Mouse (Mus musculus): Measurements from ENCODE around the gene Mfsd9. TPM values are rescaled to one million over a fixed set of nuclear protein-coding genes. Genes with fewer than 3 reads are reported as not detected.
"Not testable (repeated sequence)": the region's sequence is repeated elsewhere in the genome, so short reads cannot be mapped to it uniquely, and the experiment has no call there.

Mfsd9 gene
- polyA plus RNA-seq, 1 experiment: 10.9 TPM

DNA sequence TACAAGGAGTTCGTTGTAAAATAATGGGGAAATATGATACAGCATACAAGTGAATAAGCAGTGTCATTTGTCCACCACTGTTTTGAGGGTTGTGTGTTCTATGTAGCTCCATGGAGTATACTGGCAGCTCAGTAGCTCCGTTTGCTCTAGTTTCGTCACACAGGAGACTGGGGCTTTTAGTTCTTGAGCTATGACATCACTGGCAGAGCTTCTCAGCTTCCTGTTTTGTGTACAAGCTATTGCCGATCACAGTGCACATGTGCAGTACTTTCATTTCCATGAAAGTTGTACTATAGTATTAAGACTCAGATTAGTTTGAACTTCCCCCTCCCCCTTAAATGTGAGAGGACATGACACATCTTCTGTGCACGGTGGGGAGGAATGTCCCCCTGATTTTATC lies 44.4 kb downstream of the Mfsd9 start:
- no peaks in the 10 kb centered on the region for H3K27me3 ChIP-seq (replicated peaks; ENCODE audit: control insufficient read depth, insufficient read depth, low read length)
- no peaks in the 10 kb centered on the region for H3K36me3 ChIP-seq (ENCODE audit: control insufficient read depth, insufficient read depth, low read length)
- no peak overlapping the region for H3K27ac ChIP-seq (ENCODE audit: insufficient read depth, low read depth, low read length)
- TF ChIP-seq POLR2A (IDR thresholded peaks at IDR 0.05; ENCODE audit: low read depth, low read length): no peak
- no peak for TF ChIP-seq CTCF (conservative IDR thresholded peaks at IDR 0.05; ENCODE audit: insufficient read depth, insufficient read length, low read depth, low read length)
- H3K4me3 ChIP-seq (ENCODE audit: insufficient read depth, low read depth, low read length): no peak overlapping the region
- DNase-seq: no peak
- H3K4me1 ChIP-seq (ENCODE audit: control insufficient read depth, insufficient read depth, low read length): no peaks in the 10 kb centered on the region
- WGBS: 70% methylated on average over 5 of the region's 5 CpGs

DNA sequence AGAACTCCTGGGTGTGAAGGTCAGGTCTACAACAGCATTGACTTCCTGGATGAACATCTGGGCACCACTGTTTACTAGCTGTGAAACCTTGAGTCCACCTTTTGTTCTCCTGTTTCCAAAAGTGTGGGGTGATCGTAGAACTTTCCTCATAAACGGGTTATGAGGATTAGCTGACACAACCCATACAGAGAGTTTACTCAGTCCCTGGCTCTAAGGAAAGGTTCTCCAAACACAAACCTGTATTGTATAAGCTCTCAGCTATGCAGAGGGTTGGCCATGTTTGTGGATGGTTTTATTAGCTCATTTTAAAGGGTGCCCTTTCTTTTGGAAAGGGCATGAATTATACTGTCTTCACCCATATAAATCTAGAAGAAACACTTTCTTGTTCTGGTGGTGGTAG lies 49.7 kb downstream of the Mfsd9 start:
- TF ChIP-seq POLR2A (IDR thresholded peaks at IDR 0.05; ENCODE audit: low read depth, low read length) (no peak), CTCF (conservative IDR thresholded peaks at IDR 0.05; ENCODE audit: insufficient read depth, insufficient read length, low read depth, low read length) (no peak)
- H3K36me3 ChIP-seq (ENCODE audit: control insufficient read depth, insufficient read depth, low read length): no peaks in the 10 kb centered on the region
- H3K27ac ChIP-seq (ENCODE audit: insufficient read depth, low read depth, low read length): no peak overlapping the region
- no peaks in the 10 kb centered on the region for H3K27me3 ChIP-seq (replicated peaks; ENCODE audit: control insufficient read depth, insufficient read depth, low read length)
- WGBS: 80% methylated on average over 2 of the region's 2 CpGs
- H3K4me3 ChIP-seq (ENCODE audit: insufficient read depth, low read depth, low read length): no peak overlapping the region
- no peaks in the 10 kb centered on the region for H3K4me1 ChIP-seq (ENCODE audit: control insufficient read depth, insufficient read depth, low read length)
- no peak for DNase-seq

DNA sequence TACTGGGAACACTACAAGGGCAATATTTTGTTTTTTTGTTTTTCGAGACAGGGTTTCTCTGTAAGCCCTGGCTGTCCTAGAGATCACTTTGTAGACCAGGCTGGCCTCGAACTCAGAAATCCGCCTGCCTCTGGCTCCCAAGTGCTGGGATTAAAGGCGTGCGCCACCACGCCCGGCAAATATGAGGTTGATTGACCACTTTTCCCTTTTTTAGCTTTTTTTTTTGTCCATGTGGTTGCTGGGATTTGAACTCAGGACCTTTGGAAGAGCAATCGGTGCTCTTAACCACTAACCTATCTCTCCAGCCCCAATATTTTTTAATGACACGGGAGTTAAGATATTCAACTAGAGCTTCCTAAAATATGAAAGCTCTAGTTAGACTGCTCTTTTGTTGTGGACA lies 52.2 kb downstream of the Mfsd9 start:
- not testable (repeated sequence) for H3K36me3 ChIP-seq (ENCODE audit: control insufficient read depth, insufficient read depth, low read length); DNase-seq; H3K4me1 ChIP-seq (ENCODE audit: control insufficient read depth, insufficient read depth, low read length); H3K27ac ChIP-seq (ENCODE audit: insufficient read depth, low read depth, low read length); H3K27me3 ChIP-seq (replicated peaks; ENCODE audit: control insufficient read depth, insufficient read depth, low read length); H3K4me3 ChIP-seq (ENCODE audit: insufficient read depth, low read depth, low read length)
- 96% methylated on average over 9 of the region's 9 CpGs for WGBS

- TF ChIP-seq POLR2A (IDR thresholded peaks at IDR 0.05; ENCODE audit: low read depth, low read length) (no peak), CTCF (conservative IDR thresholded peaks at IDR 0.05; ENCODE audit: insufficient read depth, insufficient read length, low read depth, low read length) (no peak)
- Histone ChIP-seq H3K27ac (ENCODE audit: insufficient read depth, low read depth, low read length) (no peak overlapping the region), H3K4me1 (ENCODE audit: control insufficient read depth, insufficient read depth, low read length) (peaks cover 9% of the 10 kb centered on the region), H3K4me3 (ENCODE audit: insufficient read depth, low read depth, low read length) (no peak overlapping the region), H3K36me3 (ENCODE audit: control insufficient read depth, insufficient read depth, low read length) (no peaks in the 10 kb centered on the region), H3K27me3 (replicated peaks; ENCODE audit: control insufficient read depth, insufficient read depth, low read length) (no peaks in the 10 kb centered on the region)
- DNase-seq: no peak
- 74% methylated on average over 8 of the region's 8 CpGs for WGBS
These were observed 52.8 kb downstream of the Mfsd9 start for GRCm38 (mm10) chr1:40737671-40738070.

- no peaks in the 10 kb centered on the region for H3K36me3 ChIP-seq (ENCODE audit: control insufficient read depth, insufficient read depth, low read length)
- no peaks in the 10 kb centered on the region for H3K27me3 ChIP-seq (replicated peaks; ENCODE audit: control insufficient read depth, insufficient read depth, low read length)
- H3K4me3 ChIP-seq (ENCODE audit: insufficient read depth, low read depth, low read length): no peak overlapping the region
- peaks cover 8% of the 10 kb centered on the region for H3K4me1 ChIP-seq (ENCODE audit: control insufficient read depth, insufficient read depth, low read length)
- H3K27ac ChIP-seq (ENCODE audit: insufficient read depth, low read depth, low read length): no peak overlapping the region
- DNase-seq: peak; percentile 64
- TF ChIP-seq CTCF (conservative IDR thresholded peaks at IDR 0.05; ENCODE audit: insufficient read depth, insufficient read length, low read depth, low read length) (no peak), POLR2A (IDR thresholded peaks at IDR 0.05; ENCODE audit: low read depth, low read length) (no peak)
- 52% methylated on average over 1 of the region's 1 CpGs for whole genome bisulfite sequencing
These were observed 61.9 kb downstream of the Mfsd9 start for GRCm38 (mm10) chr1:40728636-40729035.

- no peaks in the 10 kb centered on the region for H3K27me3 ChIP-seq (replicated peaks; ENCODE audit: control insufficient read depth, insufficient read depth, low read length)
- H3K27ac ChIP-seq (ENCODE audit: insufficient read depth, low read depth, low read length): no peak overlapping the region
- TF ChIP-seq POLR2A (IDR thresholded peaks at IDR 0.05; ENCODE audit: low read depth, low read length) (no peak), CTCF (conservative IDR thresholded peaks at IDR 0.05; ENCODE audit: insufficient read depth, insufficient read length, low read depth, low read length) (no peak)
- 57% methylated on average over 7 of the region's 7 CpGs for WGBS
- peaks cover 4% of the 10 kb centered on the region; the same call in 1 of the 2 replicates for H3K4me1 ChIP-seq (ENCODE audit: control insufficient read depth, insufficient read depth, low read length)
- peak; percentile 33 for DNase-seq
- no peaks in the 10 kb centered on the region for H3K36me3 ChIP-seq (ENCODE audit: control insufficient read depth, insufficient read depth, low read length)
- H3K4me3 ChIP-seq (ENCODE audit: insufficient read depth, low read depth, low read length): no peak overlapping the region
These were observed 63.1 kb downstream of the Mfsd9 start for GRCm38 (mm10) chr1:40727404-40727803.

- no peak for DNase-seq
- no peaks in the 10 kb centered on the region for H3K36me3 ChIP-seq (ENCODE audit: control insufficient read depth, insufficient read depth, low read length)
- H3K4me1 ChIP-seq (ENCODE audit: control insufficient read depth, insufficient read depth, low read length): peaks cover 10% of the 10 kb centered on the region
- H3K27me3 ChIP-seq (replicated peaks; ENCODE audit: control insufficient read depth, insufficient read depth, low read length): no peaks in the 10 kb centered on the region
- H3K4me3 ChIP-seq (ENCODE audit: insufficient read depth, low read depth, low read length): no peak overlapping the region
- H3K27ac ChIP-seq (ENCODE audit: insufficient read depth, low read depth, low read length): no peak overlapping the region
- TF ChIP-seq POLR2A (IDR thresholded peaks at IDR 0.05; ENCODE audit: low read depth, low read length) (no peak), CTCF (conservative IDR thresholded peaks at IDR 0.05; ENCODE audit: insufficient read depth, insufficient read length, low read depth, low read length) (no peak)
- WGBS: 83% methylated on average over 10 of the region's 10 CpGs
These were observed 64.4 kb downstream of the Mfsd9 start for GRCm38 (mm10) chr1:40726051-40726450.

Other genes starting within 250 kb of the Mfsd9 start
- gene Slc9a4, start 210.6 kb downstream of the Mfsd9 start, polyA plus RNA-seq (2012; rRNA removed): 2.9 and 5.0 TPM in 2 replicates
- gene Slc9a2, start 110.1 kb downstream of the Mfsd9 start, polyA plus RNA-seq (2012; rRNA removed): 14.5 and 23.7 TPM in 2 replicates
- 0.95 and 2.4 TPM in 2 replicates for gene Tmem182, start 14.9 kb upstream of the Mfsd9 start, polyA plus RNA-seq (2012; rRNA removed)

Data from kidney, adult 2 months (tissue).